Mouse (Mus musculus) stomach, embryonic 16.5 days (tissue): ENCODE measurements around the gene Kcnip2. TPM values are rescaled to one million over a fixed set of nuclear protein-coding genes. Genes with fewer than 3 reads are reported as not detected.

ENCODE experiments used
- ATAC-seq: fragments of 200-750 bp; cut with Nextera tagmentation; 2 replicates; pipeline ENCODE4 v1.8.0; 2017; ENCODE audit warnings: moderate number of reproducible peaks, moderate TSS enrichment; ENCODE audit not compliant: insufficient read depth, low FRiP score
- H3K27ac ChIP-seq: fragments of 300-500 bp; sonication (generic); 2 replicates; pipeline ENCODE4 v1.5.1; 2014; ENCODE audit warnings: low read length
- H3K27me3 ChIP-seq: fragments of 300-500 bp; sonication (generic); 2 replicates; pipeline ENCODE4 v1.6.1; 2014; ENCODE audit warnings: low read length, control low read depth, mixed read lengths; ENCODE audit not compliant: control insufficient read depth, insufficient read depth
- H3K36me3 ChIP-seq: fragments of 300-500 bp; sonication (generic); 2 replicates; pipeline ENCODE4 v1.6.1; 2014; ENCODE audit warnings: low read length; ENCODE audit not compliant: control insufficient read depth, insufficient read depth
- H3K4me1 ChIP-seq: fragments of 300-500 bp; sonication (generic); 2 replicates; pipeline ENCODE4 v1.6.1; 2014; ENCODE audit warnings: low read length, control low read depth, mixed read lengths; ENCODE audit not compliant: control insufficient read depth, insufficient read depth
- H3K4me2 ChIP-seq: fragments of 300-500 bp; sonication (generic); 2 replicates; pipeline ENCODE4 v1.6.1; 2014; ENCODE audit warnings: low read depth, low read length, mixed read lengths
- H3K4me3 ChIP-seq: fragments of 300-500 bp; sonication (generic); replicated peaks from 2 replicates; pipeline ENCODE4 v1.5.1; 2014; ENCODE audit warnings: mild to moderate bottlenecking, low read length
- H3K9ac ChIP-seq: fragments of 300-500 bp; sonication (generic); 2 replicates; pipeline ENCODE4 v1.6.1; 2014; ENCODE audit warnings: low read length
- H3K9me3 ChIP-seq: fragments of 300-500 bp; sonication (generic); replicated peaks from 2 replicates; pipeline ENCODE4 v1.6.1; 2016; ENCODE audit warnings: low read length, control low read depth; ENCODE audit not compliant: control insufficient read depth
- WGBS: fragments of 180-500 bp; shearing (Covaris S2); extraction: QIAGEN DNeasy Blood & Tissue Kit; methylation state at CpG from one replicate; pipeline ENCODE4 v1.1.7; 2014; 5-methylcytosine and 5-hydroxymethylcytosine counted together
- polyA plus RNA-seq: library from polyadenylated mRNA; unstranded; fragments of >200 nt; fragmentation: Nextera tagmentation; extraction: Ambion mirVana; gene quantifications from 2 replicates; pipeline ENCODE4 v1.2.1, GENCODE M21; 2015

Gene Kcnip2
- polyA plus RNA-seq, 1 experiment from 2014 or later, result 2.6 TPM

GRCm38 (mm10) chr19:45788337-45788736 is 27.5 kb downstream of the Kcnip2 start:
- 66% methylated on average over 4 of the region's 4 CpGs for WGBS
- no peaks in the 10 kb centered on the region for H3K9me3 ChIP-seq
- H3K36me3 ChIP-seq, result no peaks in the 10 kb centered on the region
- no peak overlapping the region for H3K4me2 ChIP-seq
- H3K27me3 ChIP-seq, result no peaks in the 10 kb centered on the region
- no peak overlapping the region for H3K9ac ChIP-seq
- H3K27ac ChIP-seq, result no peak overlapping the region
- H3K4me3 ChIP-seq, result no peak overlapping the region
- no peaks in the 10 kb centered on the region for H3K4me1 ChIP-seq
- no peak for ATAC-seq

- Histone ChIP-seq H3K27me3 (no peaks in the 10 kb centered on the region), H3K9me3 (no peaks in the 10 kb centered on the region), H3K4me1 (no peaks in the 10 kb centered on the region), H3K4me2 (no peak overlapping the region), H3K9ac (no peak overlapping the region), H3K36me3 (no peaks in the 10 kb centered on the region), H3K4me3 (no peak overlapping the region), H3K27ac (no peak overlapping the region)
- WGBS, result 67% methylated on average over 3 of the region's 3 CpGs
- no peak for ATAC-seq
Measured at GRCm38 (mm10) chr19:45787450-45787849, 28.4 kb downstream of the Kcnip2 start.

- WGBS, result 42% methylated on average over 3 of the region's 3 CpGs
- Histone ChIP-seq H3K9me3 (no peaks in the 10 kb centered on the region), H3K27me3 (no peaks in the 10 kb centered on the region), H3K27ac (no peak overlapping the region), H3K4me3 (no peak overlapping the region), H3K36me3 (no peaks in the 10 kb centered on the region), H3K4me1 (peaks cover 14% of the 10 kb centered on the region), H3K9ac (no peak overlapping the region), H3K4me2 (no peak overlapping the region)
- no peak for ATAC-seq
Measured at GRCm38 (mm10) chr19:45785470-45785869, 30.4 kb downstream of the Kcnip2 start.

GRCm38 (mm10) chr19:45783933-45784576 is 31.8 kb downstream of the Kcnip2 start:
- peak overlapping the region; percentile 60 for H3K9ac ChIP-seq
- peak overlapping the region; percentile 79 for H3K4me3 ChIP-seq
- peak overlapping the region; percentile 58 for H3K4me2 ChIP-seq
- no peak for ATAC-seq
- H3K36me3 ChIP-seq, result no peaks in the 10 kb centered on the region
- H3K4me1 ChIP-seq, result peaks cover 24% of the 10 kb centered on the region
- peak overlapping the region; percentile 54 for H3K27ac ChIP-seq
- H3K27me3 ChIP-seq, result no peaks in the 10 kb centered on the region
- 27% methylated on average over 17 of the region's 17 CpGs for WGBS
- H3K9me3 ChIP-seq, result no peaks in the 10 kb centered on the region

GRCm38 (mm10) chr19:45783181-45783932 is 32.5 kb downstream of the Kcnip2 start, which contains the start of gene Mgea5:
Gene Mgea5, minus strand, starts transcription at chr19:45783837.
- Histone ChIP-seq H3K4me1 (peaks cover 24% of the 10 kb centered on the region), H3K4me3 (peak within 1 kb of the TSS; percentile 79), H3K4me2 (peak within 1 kb of the TSS; percentile 80), H3K9ac (peak within 1 kb of the TSS; percentile 82), H3K36me3 (no peaks in the 10 kb centered on the region), H3K9me3 (no peaks in the 10 kb centered on the region), H3K27me3 (no peaks in the 10 kb centered on the region), H3K27ac (peak within 1 kb of the TSS; percentile 85)
- ATAC-seq, result peak; percentile 97
- WGBS, result under 1% methylated on average over 69 of the region's 71 CpGs

DNA sequence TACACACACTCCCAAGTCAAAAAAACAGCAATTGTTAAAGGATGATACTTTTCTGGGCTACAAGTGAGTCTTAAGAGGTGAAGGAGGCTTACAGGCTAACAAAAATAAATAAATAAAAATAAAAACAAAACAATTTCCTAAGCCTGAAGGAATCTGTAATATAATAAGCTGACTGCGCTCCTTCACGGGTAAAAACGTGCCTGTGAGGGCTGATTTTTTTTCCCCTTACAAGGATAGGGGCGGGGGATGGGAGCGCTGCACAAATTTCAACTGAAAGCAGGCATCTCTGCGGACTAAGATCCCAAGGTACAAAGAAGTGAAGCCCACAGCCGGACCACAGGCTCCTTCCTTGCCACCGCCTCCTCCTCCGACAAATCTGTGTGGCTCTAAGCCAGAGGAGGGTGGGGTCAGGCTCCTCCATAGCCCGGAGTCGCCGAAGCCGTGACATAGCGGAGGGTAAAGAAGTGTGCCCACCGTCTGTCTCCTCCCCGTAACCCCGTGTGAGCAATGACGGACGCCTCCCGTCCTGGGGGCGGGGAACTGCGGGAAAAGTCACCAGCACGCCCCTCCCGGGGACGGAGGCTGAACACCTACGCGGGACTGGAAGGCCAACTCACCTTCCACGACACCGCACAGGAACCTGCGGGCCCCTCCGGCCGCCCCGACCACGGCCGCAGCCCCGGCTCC is 33.4 kb downstream of the Kcnip2 start:
- H3K4me2 ChIP-seq, result peak overlapping the region; percentile 80
- peaks cover 24% of the 10 kb centered on the region for H3K4me1 ChIP-seq
- no peaks in the 10 kb centered on the region for H3K36me3 ChIP-seq
- H3K9ac ChIP-seq, result peak overlapping the region; percentile 82
- H3K9me3 ChIP-seq, result no peaks in the 10 kb centered on the region
- 0% methylated on average over 35 of the region's 36 CpGs for WGBS
- ATAC-seq, result peak; percentile 52
- peak overlapping the region; percentile 79 for H3K4me3 ChIP-seq
- H3K27ac ChIP-seq, result peak overlapping the region; percentile 85
- no peaks in the 10 kb centered on the region for H3K27me3 ChIP-seq

- ATAC-seq, result no peak
- Histone ChIP-seq H3K4me2 (peak overlapping the region; percentile 80), H3K4me1 (peaks cover 24% of the 10 kb centered on the region), H3K27me3 (no peaks in the 10 kb centered on the region), H3K9me3 (no peaks in the 10 kb centered on the region), H3K36me3 (no peaks in the 10 kb centered on the region), H3K9ac (0 out of 2 replicates have a peak overlapping the region, but pooled peaks have one; percentile 13), H3K4me3 (peak overlapping the region; percentile 79), H3K27ac (no peak overlapping the region)
- WGBS, result 56% methylated on average over 8 of the region's 8 CpGs
Measured at GRCm38 (mm10) chr19:45781676-45782075, 34.2 kb downstream of the Kcnip2 start.

- ATAC-seq, result no peak
- Histone ChIP-seq H3K27me3 (no peaks in the 10 kb centered on the region), H3K9me3 (no peaks in the 10 kb centered on the region), H3K4me3 (peak overlapping the region; percentile 79; the same call in 1 of the 2 replicates), H3K4me2 (peak overlapping the region; percentile 80), H3K36me3 (peaks cover 5% of the 10 kb centered on the region; the same call in 1 of the 2 replicates), H3K9ac (peak overlapping the region; percentile 29; the same call in 1 of the 2 replicates), H3K27ac (no peak overlapping the region), H3K4me1 (peaks cover 24% of the 10 kb centered on the region)
- WGBS, result 82% methylated on average over 13 of the region's 13 CpGs
Measured at GRCm38 (mm10) chr19:45780350-45780915, 35.4 kb downstream of the Kcnip2 start.
